Mouse (Mus musculus): ENCODE measurements at regions not wholly inside any gene's neighbourhood (a gene's known extent, or its start where the extent isn't known, plus 50 kb on each side); places are given as distances from the start of the nearest gene placed in this dataset.

- DNase-seq (ENCODE audit: low spot score in 2 of 2): no peak
- TF ChIP-seq CTCF (conservative IDR thresholded peaks at IDR 0.05): no peak
- H3K27ac ChIP-seq: no peak overlapping the region
- H3K4me3 ChIP-seq: no peak overlapping the region
Observed at GRCm38 (mm10) chr9:94424438-94425135, 113.3 kb downstream of the 1190002N15Rik start.

GRCm38 (mm10) chr9:94410546-94410945, 127.3 kb downstream of the 1190002N15Rik start:
- no peak for TF ChIP-seq CTCF (conservative IDR thresholded peaks at IDR 0.05)
- no peak for DNase-seq (ENCODE audit: low spot score in 2 of 2)
- Histone ChIP-seq H3K27ac (no peak overlapping the region), H3K4me3 (no peak overlapping the region)

GRCm38 (mm10) chr9:94410042-94410441, 127.8 kb downstream of the 1190002N15Rik start:
- DNase-seq (ENCODE audit: low spot score in 2 of 2): peak in 1 of 2 experiments; percentile 11

GRCm38 (mm10) chr9:94408635-94409323, 129.1 kb downstream of the 1190002N15Rik start:
- H3K27ac ChIP-seq: no peak overlapping the region
- no peak overlapping the region for H3K4me3 ChIP-seq
- no peak for DNase-seq (ENCODE audit: low spot score in 2 of 2)
- TF ChIP-seq CTCF (conservative IDR thresholded peaks at IDR 0.05): no peak

More at GRCm38 (mm10) chr9:94410042-94410441, 127.8 kb downstream of the 1190002N15Rik start:
- no peak overlapping the region for H3K4me3 ChIP-seq
- TF ChIP-seq CTCF (conservative IDR thresholded peaks at IDR 0.05): no peak
- no peak overlapping the region for H3K27ac ChIP-seq

GRCm38 (mm10) chr9:94407671-94408070, 130.2 kb downstream of the 1190002N15Rik start:
- Histone ChIP-seq H3K4me3 (no peak overlapping the region), H3K27ac (no peak overlapping the region)
- no peak for TF ChIP-seq CTCF (conservative IDR thresholded peaks at IDR 0.05)
- no peak for DNase-seq (ENCODE audit: low spot score in 2 of 2)

- TF ChIP-seq CTCF (conservative IDR thresholded peaks at IDR 0.05): no peak
Observed at GRCm38 (mm10) chr9:94404551-94404950, 133.3 kb downstream of the 1190002N15Rik start.

GRCm38 (mm10) chr9:94400596-94400995, 137.3 kb downstream of the 1190002N15Rik start:
- DNase-seq (ENCODE audit: low spot score in 2 of 2): no peak
- Histone ChIP-seq H3K27ac (no peak overlapping the region), H3K4me3 (no peak overlapping the region)
- TF ChIP-seq CTCF (conservative IDR thresholded peaks at IDR 0.05): no peak

More at GRCm38 (mm10) chr9:94404551-94404950, 133.3 kb downstream of the 1190002N15Rik start:
- no peak for DNase-seq (ENCODE audit: low spot score in 2 of 2)
- H3K27ac ChIP-seq: no peak overlapping the region
- no peak overlapping the region for H3K4me3 ChIP-seq

GRCm38 (mm10) chr9:94395215-94395614, 142.7 kb downstream of the 1190002N15Rik start:
- DNase-seq (ENCODE audit: low spot score in 2 of 2): no peak

GRCm38 (mm10) chr9:94386190-94386589, 151.7 kb downstream of the 1190002N15Rik start:
- no peak overlapping the region for H3K4me3 ChIP-seq
- DNase-seq (ENCODE audit: low spot score in 2 of 2): no peak
- TF ChIP-seq CTCF (conservative IDR thresholded peaks at IDR 0.05): no peak
- H3K27ac ChIP-seq: no peak overlapping the region

More at GRCm38 (mm10) chr9:94395215-94395614, 142.7 kb downstream of the 1190002N15Rik start:
- no peak overlapping the region for H3K27ac ChIP-seq
- H3K4me3 ChIP-seq: no peak overlapping the region
- TF ChIP-seq CTCF (conservative IDR thresholded peaks at IDR 0.05): no peak

GRCm38 (mm10) chr9:94382293-94382692, 155.6 kb downstream of the 1190002N15Rik start:
- DNase-seq (ENCODE audit: low spot score in 2 of 2): no peak
- H3K27ac ChIP-seq: no peak overlapping the region
- no peak for TF ChIP-seq CTCF (conservative IDR thresholded peaks at IDR 0.05)
- no peak overlapping the region for H3K4me3 ChIP-seq

- Histone ChIP-seq H3K27ac (no peak overlapping the region), H3K4me3 (no peak overlapping the region)
- DNase-seq (ENCODE audit: low spot score in 2 of 2): no peak
- TF ChIP-seq CTCF (conservative IDR thresholded peaks at IDR 0.05): no peak
Observed at GRCm38 (mm10) chr9:94378835-94379234, 159.0 kb downstream of the 1190002N15Rik start.

GRCm38 (mm10) chr9:94378291-94378690, 159.6 kb downstream of the 1190002N15Rik start:
- no peak overlapping the region for H3K4me3 ChIP-seq
- H3K27ac ChIP-seq: no peak overlapping the region
- no peak for DNase-seq (ENCODE audit: low spot score in 2 of 2)
- TF ChIP-seq CTCF (conservative IDR thresholded peaks at IDR 0.05): no peak

- Histone ChIP-seq H3K27ac (no peak overlapping the region), H3K4me3 (no peak overlapping the region)
- DNase-seq (ENCODE audit: low spot score in 2 of 2): peak in 1 of 2 experiments; percentile 32
- TF ChIP-seq CTCF (conservative IDR thresholded peaks at IDR 0.05): no peak
Observed at GRCm38 (mm10) chr9:94377346-94378039, 160.4 kb downstream of the 1190002N15Rik start.

Data from layer of hippocampus, adult 2 months (tissue).